Mouse (Mus musculus): ENCODE data around the gene Dab1. TPM values are rescaled to one million over a fixed set of nuclear protein-coding genes. Genes with fewer than 3 reads are reported as not detected.

The Dab1 gene
- polyA plus RNA-seq, 1 experiment from 2014 or later: 14.3 TPM

GRCm38 (mm10) chr4:103754561-103754960, 135.4 kb downstream of the Dab1 start:
- H3K4me2 ChIP-seq (replicated peaks): no peak overlapping the region
- no peak for ATAC-seq (ENCODE audit: insufficient number of reproducible peaks, low FRiP score, low TSS enrichment, low read depth)
- WGBS: 55% methylated on average over 7 of the region's 7 CpGs

GRCm38 (mm10) chr4:103757241-103757640, 138.1 kb downstream of the Dab1 start:
- H3K4me3 ChIP-seq (replicated peaks): no peak overlapping the region
- no peak for ATAC-seq (ENCODE audit: insufficient number of reproducible peaks, low FRiP score, low TSS enrichment, low read depth)
- H3K9ac ChIP-seq: no peak overlapping the region
- H3K4me2 ChIP-seq (replicated peaks): no peak overlapping the region
- no peak overlapping the region for H3K27ac ChIP-seq (replicated peaks)
- H3K9me3 ChIP-seq (replicated peaks): no peaks in the 10 kb centered on the region
- no peaks in the 10 kb centered on the region for H3K4me1 ChIP-seq
- no peaks in the 10 kb centered on the region for H3K27me3 ChIP-seq
- 80% methylated on average over 3 of the region's 3 CpGs for WGBS
- H3K36me3 ChIP-seq: no peaks in the 10 kb centered on the region

More at GRCm38 (mm10) chr4:103754561-103754960, 135.4 kb downstream of the Dab1 start:
- no peaks in the 10 kb centered on the region for H3K9me3 ChIP-seq (replicated peaks)
- H3K4me1 ChIP-seq: no peaks in the 10 kb centered on the region
- no peaks in the 10 kb centered on the region for H3K36me3 ChIP-seq
- H3K27me3 ChIP-seq: no peaks in the 10 kb centered on the region
- H3K4me3 ChIP-seq (replicated peaks): no peak overlapping the region
- no peak overlapping the region for H3K9ac ChIP-seq
- no peak overlapping the region for H3K27ac ChIP-seq (replicated peaks)

- H3K36me3 ChIP-seq: no peaks in the 10 kb centered on the region
- no peak overlapping the region for H3K4me2 ChIP-seq (replicated peaks)
- H3K4me1 ChIP-seq: no peaks in the 10 kb centered on the region
- no peaks in the 10 kb centered on the region for H3K27me3 ChIP-seq
- no peak overlapping the region for H3K4me3 ChIP-seq (replicated peaks)
- H3K9ac ChIP-seq: no peak overlapping the region
- no peaks in the 10 kb centered on the region for H3K9me3 ChIP-seq (replicated peaks)
- 88% methylated on average over 11 of the region's 11 CpGs for WGBS
- no peak for ATAC-seq (ENCODE audit: insufficient number of reproducible peaks, low FRiP score, low TSS enrichment, low read depth)
- H3K27ac ChIP-seq (replicated peaks): no peak overlapping the region
Measured at GRCm38 (mm10) chr4:103762416-103762815, 143.3 kb downstream of the Dab1 start.

- Histone ChIP-seq H3K36me3 (no peaks in the 10 kb centered on the region), H3K9me3 (replicated peaks) (no peaks in the 10 kb centered on the region), H3K9ac (no peak overlapping the region), H3K27ac (replicated peaks) (no peak overlapping the region), H3K4me2 (replicated peaks) (no peak overlapping the region), H3K27me3 (no peaks in the 10 kb centered on the region), H3K4me3 (replicated peaks) (no peak overlapping the region), H3K4me1 (no peaks in the 10 kb centered on the region)
- no peak for ATAC-seq (ENCODE audit: insufficient number of reproducible peaks, low FRiP score, low TSS enrichment, low read depth)
- WGBS: 60% methylated on average over 4 of the region's 4 CpGs
Measured at GRCm38 (mm10) chr4:103775712-103776111, 156.6 kb downstream of the Dab1 start.

- no peak overlapping the region for H3K4me3 ChIP-seq (replicated peaks)
- no peaks in the 10 kb centered on the region for H3K4me1 ChIP-seq
- H3K4me2 ChIP-seq (replicated peaks): no peak overlapping the region
- 62% methylated on average over 4 of the region's 4 CpGs for WGBS
- no peak overlapping the region for H3K27ac ChIP-seq (replicated peaks)
- no peaks in the 10 kb centered on the region for H3K27me3 ChIP-seq
- H3K36me3 ChIP-seq: no peaks in the 10 kb centered on the region
- no peak for ATAC-seq (ENCODE audit: insufficient number of reproducible peaks, low FRiP score, low TSS enrichment, low read depth)
- H3K9me3 ChIP-seq (replicated peaks): no peaks in the 10 kb centered on the region
- H3K9ac ChIP-seq: no peak overlapping the region
Measured at GRCm38 (mm10) chr4:103781398-103781797, 162.2 kb downstream of the Dab1 start.

GRCm38 (mm10) chr4:103783561-103784247, 164.5 kb downstream of the Dab1 start:
- no peak for ATAC-seq (ENCODE audit: insufficient number of reproducible peaks, low FRiP score, low TSS enrichment, low read depth)
- no peak overlapping the region for H3K9ac ChIP-seq
- no peaks in the 10 kb centered on the region for H3K4me1 ChIP-seq
- H3K27me3 ChIP-seq: no peaks in the 10 kb centered on the region
- no peaks in the 10 kb centered on the region for H3K9me3 ChIP-seq (replicated peaks)
- no peak overlapping the region for H3K27ac ChIP-seq (replicated peaks)
- H3K36me3 ChIP-seq: no peaks in the 10 kb centered on the region
- 81% methylated on average over 7 of the region's 7 CpGs for WGBS
- H3K4me3 ChIP-seq (replicated peaks): no peak overlapping the region
- H3K4me2 ChIP-seq (replicated peaks): no peak overlapping the region

- no peaks in the 10 kb centered on the region for H3K9me3 ChIP-seq (replicated peaks)
- H3K4me2 ChIP-seq (replicated peaks): no peak overlapping the region
- H3K27ac ChIP-seq (replicated peaks): no peak overlapping the region
- H3K27me3 ChIP-seq: no peaks in the 10 kb centered on the region
- H3K4me3 ChIP-seq (replicated peaks): no peak overlapping the region
- no peak overlapping the region for H3K9ac ChIP-seq
- WGBS: 60% methylated on average over 8 of the region's 8 CpGs
- peaks cover 9% of the 10 kb centered on the region; the same call in 1 of the 2 replicates for H3K4me1 ChIP-seq
- ATAC-seq (ENCODE audit: insufficient number of reproducible peaks, low FRiP score, low TSS enrichment, low read depth): no peak
- no peaks in the 10 kb centered on the region for H3K36me3 ChIP-seq
Measured at GRCm38 (mm10) chr4:103793589-103794312, 174.6 kb downstream of the Dab1 start.

GRCm38 (mm10) chr4:103796416-103796815, 177.3 kb downstream of the Dab1 start:
- Histone ChIP-seq H3K36me3 (no peaks in the 10 kb centered on the region), H3K4me2 (replicated peaks) (no peak overlapping the region), H3K27ac (replicated peaks) (no peak overlapping the region), H3K4me1 (peaks cover 9% of the 10 kb centered on the region; the same call in 1 of the 2 replicates), H3K9me3 (replicated peaks) (no peaks in the 10 kb centered on the region), H3K27me3 (no peaks in the 10 kb centered on the region), H3K9ac (no peak overlapping the region), H3K4me3 (replicated peaks) (no peak overlapping the region)
- no peak for ATAC-seq (ENCODE audit: insufficient number of reproducible peaks, low FRiP score, low TSS enrichment, low read depth)
- 80% methylated on average over 6 of the region's 6 CpGs for WGBS

GRCm38 (mm10) chr4:103802439-103802838, 183.3 kb downstream of the Dab1 start:
- ATAC-seq (ENCODE audit: insufficient number of reproducible peaks, low FRiP score, low TSS enrichment, low read depth): no peak
- 71% methylated on average over 4 of the region's 4 CpGs for WGBS
- H3K9ac ChIP-seq: no peak overlapping the region
- H3K27ac ChIP-seq (replicated peaks): no peak overlapping the region
- H3K36me3 ChIP-seq: no peaks in the 10 kb centered on the region
- H3K4me1 ChIP-seq: no peaks in the 10 kb centered on the region
- H3K9me3 ChIP-seq (replicated peaks): no peaks in the 10 kb centered on the region
- no peak overlapping the region for H3K4me2 ChIP-seq (replicated peaks)
- H3K4me3 ChIP-seq (replicated peaks): no peak overlapping the region
- no peaks in the 10 kb centered on the region for H3K27me3 ChIP-seq

GRCm38 (mm10) chr4:103804461-103804860, 185.3 kb downstream of the Dab1 start:
- H3K9ac ChIP-seq: no peak overlapping the region
- H3K27ac ChIP-seq (replicated peaks): no peak overlapping the region
- no peak overlapping the region for H3K4me3 ChIP-seq (replicated peaks)
- ATAC-seq (ENCODE audit: insufficient number of reproducible peaks, low FRiP score, low TSS enrichment, low read depth): no peak
- no peaks in the 10 kb centered on the region for H3K9me3 ChIP-seq (replicated peaks)
- no peaks in the 10 kb centered on the region for H3K27me3 ChIP-seq
- no peaks in the 10 kb centered on the region for H3K4me1 ChIP-seq
- no peaks in the 10 kb centered on the region for H3K36me3 ChIP-seq
- no peak overlapping the region for H3K4me2 ChIP-seq (replicated peaks)
- 52% methylated on average over 1 of the region's 1 CpGs for WGBS

GRCm38 (mm10) chr4:103822669-103823068, 203.5 kb downstream of the Dab1 start:
- Histone ChIP-seq H3K9me3 (replicated peaks) (no peaks in the 10 kb centered on the region), H3K4me3 (replicated peaks) (no peak overlapping the region), H3K4me2 (replicated peaks) (no peak overlapping the region), H3K27ac (replicated peaks) (no peak overlapping the region), H3K9ac (no peak overlapping the region), H3K27me3 (no peaks in the 10 kb centered on the region), H3K36me3 (no peaks in the 10 kb centered on the region), H3K4me1 (no peaks in the 10 kb centered on the region)
- ATAC-seq (ENCODE audit: insufficient number of reproducible peaks, low FRiP score, low TSS enrichment, low read depth): no peak
- 81% methylated on average over 4 of the region's 4 CpGs for WGBS
